Mouse (Mus musculus): ENCODE results near the gene Kdf1. TPM values are rescaled to one million over a fixed set of nuclear protein-coding genes. Genes with fewer than 3 reads are reported as not detected.

The Kdf1 gene
- polyA plus RNA-seq, 1 experiment from 2014 or later, result 6.5 TPM

DNA sequence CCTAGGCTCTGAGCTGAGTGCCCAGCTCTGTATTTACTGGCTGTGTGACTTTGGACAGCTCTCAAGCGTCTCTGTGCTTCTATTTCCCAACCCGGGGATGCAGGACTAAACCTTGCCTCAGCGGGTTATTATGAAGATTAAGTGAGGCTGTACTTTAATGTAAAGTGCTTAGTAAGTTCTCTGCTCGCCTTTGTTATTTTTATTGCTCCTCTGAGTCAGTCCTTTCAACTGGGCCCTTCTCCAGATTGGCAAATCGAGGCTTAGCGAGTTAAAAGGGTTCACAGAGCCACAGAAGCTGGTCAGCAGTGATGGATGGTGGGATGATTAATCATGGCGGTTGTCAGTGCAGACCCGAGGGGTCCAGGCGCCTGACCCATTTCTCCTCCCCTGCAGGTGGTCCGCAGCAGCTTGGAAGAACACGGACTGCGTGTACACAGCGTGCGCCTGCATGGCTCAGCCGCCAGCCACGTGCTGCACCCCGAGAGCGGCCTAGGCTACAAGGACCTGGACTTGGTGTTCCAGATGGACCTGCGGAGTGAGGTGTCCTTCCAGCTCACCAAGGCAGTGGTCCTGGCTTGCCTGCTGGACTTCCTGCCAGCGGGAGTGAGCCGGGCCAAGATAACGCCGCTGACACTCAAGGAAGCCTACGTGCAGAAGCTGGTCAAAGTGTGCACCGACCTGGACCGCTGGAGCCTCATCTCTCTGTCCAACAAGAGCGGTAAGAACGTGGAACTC, 32.9 kb upstream of the Kdf1 start:
- Histone ChIP-seq H3K4me3 (replicated peaks) (no peak overlapping the region), H3K9ac (replicated peaks) (no peak overlapping the region), H3K36me3 (no peaks in the 10 kb centered on the region), H3K4me2 (no peak overlapping the region), H3K27ac (no peak overlapping the region), H3K27me3 (peaks cover 32% of the 10 kb centered on the region), H3K4me1 (replicated peaks) (peaks cover 22% of the 10 kb centered on the region), H3K9me3 (no peaks in the 10 kb centered on the region)
- no peak for ATAC-seq (ENCODE audit: insufficient number of reproducible peaks, insufficient read depth, low FRiP score, low TSS enrichment, low read depth)
- 84% methylated on average over 28 of the region's 28 CpGs for WGBS

DNA sequence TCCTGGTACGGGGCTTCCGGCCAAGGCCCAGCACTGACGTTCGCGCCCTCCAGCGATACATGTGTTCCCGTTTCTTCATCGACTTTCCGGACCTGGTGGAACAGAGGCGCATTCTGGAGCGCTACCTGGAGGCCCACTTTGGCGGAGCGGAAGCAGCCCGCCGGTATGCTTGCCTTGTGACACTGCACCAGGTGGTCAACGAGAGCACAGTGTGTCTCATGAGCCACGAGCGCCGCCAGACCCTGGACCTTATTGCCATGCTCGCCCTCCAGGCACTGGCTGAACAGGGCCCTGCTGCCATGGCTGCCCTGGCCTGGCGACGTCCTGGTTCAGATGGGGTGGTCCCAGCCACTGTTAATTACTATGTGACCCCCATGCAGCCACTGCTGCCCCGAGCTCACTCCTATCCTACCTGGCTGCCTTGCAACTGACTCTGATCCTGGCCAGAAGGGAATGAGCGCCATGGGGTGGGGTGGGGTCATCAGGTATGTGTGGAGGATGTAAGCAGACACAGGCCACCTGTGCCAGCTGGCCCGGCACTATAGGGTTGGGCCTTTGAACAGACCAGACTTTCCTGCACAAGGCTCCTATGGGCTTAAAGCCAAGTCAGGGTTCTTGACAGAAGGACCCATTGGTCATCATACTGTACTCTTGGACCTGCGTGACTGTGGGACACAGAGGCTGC, 31.9 kb upstream of the Kdf1 start:
- no peaks in the 10 kb centered on the region for H3K9me3 ChIP-seq
- no peak for ATAC-seq (ENCODE audit: insufficient number of reproducible peaks, insufficient read depth, low FRiP score, low TSS enrichment, low read depth)
- no peak overlapping the region for H3K4me2 ChIP-seq
- peaks cover 22% of the 10 kb centered on the region for H3K27me3 ChIP-seq
- no peaks in the 10 kb centered on the region for H3K36me3 ChIP-seq
- H3K27ac ChIP-seq, result no peak overlapping the region
- H3K4me1 ChIP-seq (replicated peaks), result peaks cover 23% of the 10 kb centered on the region
- no peak overlapping the region for H3K9ac ChIP-seq (replicated peaks)
- 92% methylated on average over 26 of the region's 26 CpGs for WGBS
- no peak overlapping the region for H3K4me3 ChIP-seq (replicated peaks)

DNA sequence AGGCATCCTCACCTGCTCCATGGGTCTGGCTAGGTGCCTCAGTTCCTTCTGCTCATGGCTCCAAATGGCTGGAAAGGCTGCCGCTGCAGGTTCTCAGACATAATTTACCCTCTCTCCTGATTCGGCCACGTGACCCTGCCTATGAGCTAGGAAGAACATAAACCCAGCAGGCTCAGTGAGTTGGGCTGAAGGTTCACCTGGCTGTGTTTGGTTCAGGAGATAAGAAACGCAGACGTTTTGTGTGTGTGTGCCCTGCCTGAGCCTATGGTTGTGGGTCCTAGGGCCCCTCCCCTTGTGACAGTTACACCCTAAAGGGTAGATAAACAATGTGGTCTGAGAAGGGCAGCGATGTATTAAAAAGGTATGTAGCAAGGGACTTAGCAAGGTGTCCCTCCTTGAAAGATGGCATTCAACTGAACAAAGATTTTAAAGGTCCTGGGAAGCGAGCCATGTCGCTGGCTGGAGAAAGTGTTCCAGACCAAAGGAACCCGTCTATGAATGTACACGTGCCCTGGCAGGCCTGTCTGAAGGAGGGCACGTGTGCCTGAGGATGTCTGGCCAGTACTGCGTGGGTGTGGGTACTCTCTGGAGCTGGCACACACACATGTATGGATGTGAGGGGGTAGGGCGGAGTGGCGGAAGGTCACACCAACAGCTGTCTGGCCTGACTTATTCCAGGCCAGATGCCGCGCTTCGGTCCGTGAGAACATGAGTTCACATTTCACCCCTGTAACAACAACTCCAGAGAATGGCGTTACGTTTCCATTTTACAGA, 30.0 kb upstream of the Kdf1 start:
- Histone ChIP-seq H3K9ac (replicated peaks) (no peak overlapping the region), H3K4me1 (replicated peaks) (peaks cover 25% of the 10 kb centered on the region), H3K9me3 (no peaks in the 10 kb centered on the region), H3K36me3 (no peaks in the 10 kb centered on the region), H3K4me3 (replicated peaks) (no peak overlapping the region), H3K4me2 (no peak overlapping the region), H3K27me3 (peaks cover 13% of the 10 kb centered on the region), H3K27ac (no peak overlapping the region)
- no peak for ATAC-seq (ENCODE audit: insufficient number of reproducible peaks, insufficient read depth, low FRiP score, low TSS enrichment, low read depth)
- 75% methylated on average over 20 of the region's 20 CpGs for WGBS

DNA sequence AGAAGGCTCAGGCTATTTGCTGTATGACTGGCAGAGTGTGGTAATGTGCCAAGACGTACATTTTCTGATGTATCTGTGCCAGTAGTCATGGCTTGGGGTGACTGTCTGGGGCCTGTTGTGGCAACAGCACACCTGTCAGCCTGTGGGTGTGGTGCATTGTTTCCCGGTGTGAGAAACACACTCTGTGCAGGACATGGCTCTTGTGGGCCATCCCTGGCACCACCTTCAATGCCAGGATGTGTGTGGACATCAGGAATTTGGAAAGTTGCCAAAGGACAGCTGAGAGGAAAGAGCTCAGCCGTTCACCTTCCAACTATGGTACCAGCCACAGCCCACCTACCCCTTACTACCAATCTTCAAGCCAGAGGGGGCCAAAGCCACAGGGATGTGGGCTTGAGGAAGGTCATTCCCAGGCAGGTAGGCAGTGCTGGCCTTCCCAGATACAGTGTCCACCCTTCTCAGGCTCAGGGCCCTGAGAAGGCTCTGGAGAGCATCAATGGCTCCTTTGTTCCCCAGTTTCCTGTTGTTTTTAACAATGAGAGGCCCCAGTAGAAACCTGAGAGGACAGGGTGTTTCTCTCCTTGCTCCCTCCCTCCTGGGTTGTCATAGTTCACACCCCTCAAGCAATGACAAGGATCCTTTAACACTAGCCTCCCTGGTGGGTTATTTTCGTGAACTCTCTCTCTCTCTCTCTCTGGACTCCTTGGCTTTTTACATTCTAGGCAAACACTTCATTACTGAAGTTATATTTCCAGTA, 29.1 kb upstream of the Kdf1 start:
- Histone ChIP-seq H3K36me3 (no peaks in the 10 kb centered on the region), H3K27ac (0 out of 2 replicates have a peak overlapping the region, but pooled peaks have one; percentile 45), H3K4me1 (replicated peaks) (peaks cover 25% of the 10 kb centered on the region), H3K9me3 (no peaks in the 10 kb centered on the region), H3K4me2 (no peak overlapping the region), H3K9ac (replicated peaks) (no peak overlapping the region), H3K27me3 (peaks cover 15% of the 10 kb centered on the region), H3K4me3 (replicated peaks) (no peak overlapping the region)
- 74% methylated on average over 4 of the region's 4 CpGs for WGBS
- no peak for ATAC-seq (ENCODE audit: insufficient number of reproducible peaks, insufficient read depth, low FRiP score, low TSS enrichment, low read depth)

DNA sequence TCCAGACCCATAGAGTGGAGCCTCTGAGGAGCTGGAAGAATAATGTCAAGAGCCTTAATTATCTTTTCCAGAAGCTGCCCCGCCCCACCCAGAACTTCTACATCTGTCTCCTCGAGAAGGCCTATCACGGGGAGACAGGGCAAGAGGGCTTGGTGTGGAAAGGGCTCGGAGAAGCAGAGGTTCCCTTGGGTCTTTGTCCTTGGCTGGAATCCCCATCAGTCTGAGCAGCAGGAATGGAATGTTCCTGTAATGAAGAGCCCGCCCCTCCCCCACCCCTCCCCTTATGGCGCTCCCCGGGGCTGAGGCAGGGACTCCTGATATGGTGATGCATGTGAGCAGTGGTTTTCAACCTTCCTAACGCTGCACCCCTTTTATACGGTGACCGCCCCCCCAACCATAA, 27.0 kb upstream of the Kdf1 start:
- H3K36me3 ChIP-seq, result no peaks in the 10 kb centered on the region
- H3K4me1 ChIP-seq (replicated peaks), result peaks cover 28% of the 10 kb centered on the region
- H3K9me3 ChIP-seq, result no peaks in the 10 kb centered on the region
- no peak overlapping the region for H3K27ac ChIP-seq
- no peak overlapping the region for H3K9ac ChIP-seq (replicated peaks)
- H3K4me2 ChIP-seq, result no peak overlapping the region
- H3K4me3 ChIP-seq (replicated peaks), result no peak overlapping the region
- WGBS, result 41% methylated on average over 10 of the region's 10 CpGs
- peaks cover 36% of the 10 kb centered on the region for H3K27me3 ChIP-seq
- no peak for ATAC-seq (ENCODE audit: insufficient number of reproducible peaks, insufficient read depth, low FRiP score, low TSS enrichment, low read depth)

DNA sequence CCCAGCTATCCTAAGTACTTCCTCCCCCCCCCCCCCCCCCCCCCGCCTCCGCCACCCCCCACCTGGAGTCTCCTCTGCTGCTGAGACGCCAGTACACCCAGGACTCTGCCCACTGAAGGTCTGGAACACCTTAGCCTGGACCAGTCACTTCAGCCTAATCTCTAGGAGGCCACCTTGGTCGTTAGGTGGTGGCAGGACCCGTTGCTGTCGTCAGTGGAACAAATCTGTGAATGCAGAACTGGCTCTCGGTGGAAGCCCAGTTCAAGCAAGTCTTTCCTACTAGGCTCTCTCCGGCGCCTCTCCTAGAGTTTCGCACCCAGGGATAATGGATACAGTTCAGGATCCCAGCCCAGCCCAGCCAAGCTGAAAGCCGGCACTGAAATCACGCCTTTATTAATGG, 24.9 kb upstream of the Kdf1 start:
- 20% methylated on average over 11 of the region's 12 CpGs for whole genome bisulfite sequencing
- ATAC-seq (ENCODE audit: insufficient number of reproducible peaks, insufficient read depth, low FRiP score, low TSS enrichment, low read depth), result no peak
- no peak overlapping the region for H3K27ac ChIP-seq
- H3K4me1 ChIP-seq (replicated peaks), result peaks cover 44% of the 10 kb centered on the region
- H3K9ac ChIP-seq (replicated peaks), result no peak overlapping the region
- H3K36me3 ChIP-seq, result no peaks in the 10 kb centered on the region
- peak overlapping the region; percentile 29 for H3K4me3 ChIP-seq (replicated peaks)
- no peaks in the 10 kb centered on the region for H3K9me3 ChIP-seq
- H3K4me2 ChIP-seq, result peak overlapping the region; percentile 59
- H3K27me3 ChIP-seq, result peaks cover 57% of the 10 kb centered on the region

DNA sequence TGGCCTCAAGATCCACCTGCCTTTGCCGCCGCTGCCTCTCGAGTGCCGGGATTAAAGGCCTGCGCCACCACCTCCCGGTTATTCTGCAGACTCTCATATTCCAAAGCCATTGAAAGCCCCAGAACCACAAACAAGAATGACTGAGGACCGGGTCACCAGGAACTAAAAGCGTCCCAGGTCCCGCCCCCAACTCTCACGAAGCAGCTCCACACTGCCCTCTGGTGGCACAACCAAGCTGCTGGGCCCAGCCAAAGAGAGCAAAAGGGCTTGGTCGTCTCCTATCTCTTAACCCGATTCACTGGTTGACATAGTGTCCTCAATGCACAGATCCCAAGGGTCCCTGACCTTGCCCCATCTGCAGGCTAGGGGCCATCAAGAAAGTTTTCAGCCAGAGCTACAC, 24.3 kb upstream of the Kdf1 start:
- H3K9me3 ChIP-seq, result no peaks in the 10 kb centered on the region
- peaks cover 40% of the 10 kb centered on the region for H3K4me1 ChIP-seq (replicated peaks)
- H3K4me3 ChIP-seq (replicated peaks), result peak overlapping the region; percentile 29
- no peak overlapping the region for H3K27ac ChIP-seq
- no peaks in the 10 kb centered on the region for H3K36me3 ChIP-seq
- peak overlapping the region; percentile 59 for H3K4me2 ChIP-seq
- ATAC-seq (ENCODE audit: insufficient number of reproducible peaks, insufficient read depth, low FRiP score, low TSS enrichment, low read depth), result no peak
- no peak overlapping the region for H3K9ac ChIP-seq (replicated peaks)
- WGBS, result 2% methylated on average over 12 of the region's 12 CpGs
- H3K27me3 ChIP-seq, result peaks cover 63% of the 10 kb centered on the region

DNA sequence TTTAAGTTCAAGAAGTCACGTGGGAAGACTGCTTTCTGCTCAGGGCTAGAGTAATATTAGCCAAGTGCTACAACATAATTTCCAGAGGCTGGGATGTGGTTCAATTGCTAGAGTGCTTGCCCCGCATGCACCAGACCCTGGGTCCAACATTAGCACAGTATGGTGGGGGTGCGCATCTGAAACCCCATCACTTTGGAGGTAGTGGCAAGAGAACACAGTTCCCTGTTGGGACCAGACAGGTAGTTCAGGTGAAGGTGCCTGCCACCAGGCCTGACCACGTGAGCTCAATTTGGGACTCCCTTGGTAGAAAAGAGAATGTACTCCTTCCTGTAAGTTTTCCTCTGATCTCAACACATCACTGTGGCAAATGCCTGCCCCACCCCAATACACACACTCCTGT, 23.9 kb upstream of the Kdf1 start:
- WGBS, result 64% methylated on average over 4 of the region's 4 CpGs
- no peak for ATAC-seq (ENCODE audit: insufficient number of reproducible peaks, insufficient read depth, low FRiP score, low TSS enrichment, low read depth)
- H3K4me1 ChIP-seq (replicated peaks), result peaks cover 35% of the 10 kb centered on the region

DNA sequence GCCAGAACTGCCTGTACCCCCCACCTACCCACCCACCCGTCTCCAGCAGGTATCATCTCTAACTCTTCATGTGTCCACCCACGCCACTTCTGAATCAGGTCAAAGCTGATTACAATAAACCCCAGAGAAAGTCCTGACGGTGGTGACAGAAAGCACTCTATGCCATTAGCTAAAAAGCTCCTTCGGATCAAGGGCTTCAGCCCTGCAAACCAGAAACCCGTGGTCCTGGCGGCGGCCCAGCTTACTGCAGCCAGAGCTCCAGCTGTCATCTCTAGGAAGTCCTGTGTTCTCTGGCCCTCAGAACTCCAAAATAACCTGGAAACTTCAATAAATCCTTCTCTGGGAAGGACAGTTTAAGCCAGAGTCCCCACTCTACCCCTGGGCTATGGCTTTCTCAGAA, 23.1 kb upstream of the Kdf1 start:
- no peak for ATAC-seq (ENCODE audit: insufficient number of reproducible peaks, insufficient read depth, low FRiP score, low TSS enrichment, low read depth)
- no peak overlapping the region for H3K4me2 ChIP-seq
- H3K4me1 ChIP-seq (replicated peaks), result peaks cover 34% of the 10 kb centered on the region
- H3K36me3 ChIP-seq, result no peaks in the 10 kb centered on the region
- H3K4me3 ChIP-seq (replicated peaks), result no peak overlapping the region
- WGBS, result 36% methylated on average over 7 of the region's 7 CpGs
- H3K9ac ChIP-seq (replicated peaks), result no peak overlapping the region
- no peak overlapping the region for H3K27ac ChIP-seq
- H3K27me3 ChIP-seq, result peaks cover 76% of the 10 kb centered on the region
- no peaks in the 10 kb centered on the region for H3K9me3 ChIP-seq

More for the DNA sequence above, 23.9 kb upstream of the Kdf1 start:
- H3K27ac ChIP-seq, result no peak overlapping the region
- H3K9ac ChIP-seq (replicated peaks), result no peak overlapping the region
- no peaks in the 10 kb centered on the region for H3K9me3 ChIP-seq
- peaks cover 67% of the 10 kb centered on the region for H3K27me3 ChIP-seq
- H3K4me3 ChIP-seq (replicated peaks), result no peak overlapping the region
- 0 out of 2 replicates have a peak overlapping the region, but pooled peaks have one; percentile 59 for H3K4me2 ChIP-seq
- H3K36me3 ChIP-seq, result no peaks in the 10 kb centered on the region

DNA sequence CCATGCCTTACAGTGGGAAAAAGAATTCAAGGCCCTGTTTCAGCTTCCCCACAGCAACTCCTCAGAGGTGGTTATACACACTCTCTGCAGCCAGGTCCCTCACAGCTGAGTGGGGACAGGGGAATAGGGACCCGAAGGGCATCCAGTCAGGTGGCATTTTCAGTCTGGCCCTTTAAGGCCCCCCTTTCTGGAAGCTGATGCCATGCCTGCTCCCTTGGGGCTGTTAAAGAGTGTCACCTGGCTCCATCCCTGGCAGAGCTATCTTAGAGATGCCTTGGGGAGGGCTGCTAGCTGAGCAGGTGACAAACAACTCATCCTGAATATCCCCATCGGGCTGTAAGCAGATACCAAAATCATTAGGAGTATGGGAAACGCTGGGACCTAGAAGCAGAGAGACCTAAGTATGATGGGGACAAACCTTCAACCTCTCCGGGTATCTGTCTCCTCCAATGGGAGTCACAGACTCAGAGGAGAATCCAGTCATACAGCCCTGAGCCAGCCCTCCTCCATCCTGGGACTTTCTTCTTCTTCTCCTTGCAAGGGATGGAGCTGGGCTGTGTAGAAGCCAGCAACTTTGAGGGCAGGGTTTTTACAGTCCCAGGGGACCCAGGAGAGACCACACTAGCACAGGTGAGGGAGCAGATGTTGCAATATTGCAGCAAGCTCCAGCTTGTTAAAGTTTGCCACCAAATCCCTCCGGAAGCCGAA, 21.9 kb upstream of the Kdf1 start:
- Histone ChIP-seq H3K27ac (no peak overlapping the region), H3K4me1 (replicated peaks) (peaks cover 32% of the 10 kb centered on the region), H3K9me3 (no peaks in the 10 kb centered on the region), H3K36me3 (no peaks in the 10 kb centered on the region), H3K4me3 (replicated peaks) (peak overlapping the region; percentile 69), H3K9ac (replicated peaks) (no peak overlapping the region), H3K4me2 (peak overlapping the region; percentile 100), H3K27me3 (peaks cover 86% of the 10 kb centered on the region)
- ATAC-seq (ENCODE audit: insufficient number of reproducible peaks, insufficient read depth, low FRiP score, low TSS enrichment, low read depth), result no peak
- 18% methylated on average over 6 of the region's 6 CpGs for WGBS

Measured in limb, embryonic 12.5 days (tissue).